Mouse (Mus musculus): Measurements from ENCODE around the gene Hook1. TPM values are rescaled to one million over a fixed set of nuclear protein-coding genes. Genes with fewer than 3 reads are reported as not detected.
"Not testable (repeated sequence)": the region's sequence is repeated elsewhere in the genome, so short reads cannot be mapped to it uniquely, and the experiment has no call there.

The Hook1 gene
- polyA plus RNA-seq, 1 experiment from 2014 or later = 6.5 TPM

- Histone ChIP-seq H3K4me1 (ENCODE audit: control insufficient read depth, insufficient read depth, low read length) (no peaks in the 10 kb centered on the region), H3K4me3 (ENCODE audit: low read length) (no peak overlapping the region), H3K9me3 (replicated peaks; ENCODE audit: control insufficient read depth, low read length) (no peaks in the 10 kb centered on the region), H3K27me3 (ENCODE audit: control insufficient read depth, insufficient read depth, low read length) (no peaks in the 10 kb centered on the region), H3K36me3 (ENCODE audit: control insufficient read depth, insufficient read depth) (no peaks in the 10 kb centered on the region), H3K27ac (ENCODE audit: low read length) (no peak overlapping the region), H3K4me2 (ENCODE audit: low read depth, low read length) (no peak overlapping the region), H3K9ac (ENCODE audit: low read length) (no peak overlapping the region)
- WGBS = 87% methylated on average over 4 of the region's 4 CpGs
- no peak for ATAC-seq (replicated peaks; ENCODE audit: extremely low read depth, insufficient read depth, low FRiP score)
Measured at GRCm38 (mm10) chr4:95934384-95935035, 32.5 kb upstream of the Hook1 start.

DNA sequence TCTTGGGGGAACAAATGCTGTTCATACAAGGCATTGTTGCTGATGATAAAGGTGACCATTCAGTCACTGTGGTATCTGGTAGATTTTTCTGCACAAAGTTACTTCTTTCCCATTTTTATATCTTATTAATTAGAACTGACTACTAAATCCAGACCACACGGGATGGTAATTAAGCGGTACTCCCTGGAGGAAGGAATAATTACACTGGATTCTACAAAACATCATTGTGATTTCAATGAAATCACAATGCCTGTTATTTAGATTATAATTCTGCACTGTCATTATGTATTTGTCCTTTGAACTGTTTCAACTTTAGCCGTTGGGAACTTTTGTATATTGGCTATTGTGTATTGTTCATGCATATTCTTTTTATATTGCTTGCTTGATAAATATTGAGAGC is 28.3 kb upstream of the Hook1 start:
- Histone ChIP-seq H3K36me3 (ENCODE audit: control insufficient read depth, insufficient read depth) (no peaks in the 10 kb centered on the region), H3K27me3 (ENCODE audit: control insufficient read depth, insufficient read depth, low read length) (no peaks in the 10 kb centered on the region), H3K27ac (ENCODE audit: low read length) (no peak overlapping the region), H3K4me2 (ENCODE audit: low read depth, low read length) (no peak overlapping the region), H3K4me1 (ENCODE audit: control insufficient read depth, insufficient read depth, low read length) (no peaks in the 10 kb centered on the region), H3K9me3 (replicated peaks; ENCODE audit: control insufficient read depth, low read length) (no peaks in the 10 kb centered on the region), H3K9ac (ENCODE audit: low read length) (no peak overlapping the region), H3K4me3 (ENCODE audit: low read length) (no peak overlapping the region)
- 80% methylated on average over 3 of the region's 3 CpGs for WGBS
- ATAC-seq (replicated peaks; ENCODE audit: extremely low read depth, insufficient read depth, low FRiP score) = no peak

DNA sequence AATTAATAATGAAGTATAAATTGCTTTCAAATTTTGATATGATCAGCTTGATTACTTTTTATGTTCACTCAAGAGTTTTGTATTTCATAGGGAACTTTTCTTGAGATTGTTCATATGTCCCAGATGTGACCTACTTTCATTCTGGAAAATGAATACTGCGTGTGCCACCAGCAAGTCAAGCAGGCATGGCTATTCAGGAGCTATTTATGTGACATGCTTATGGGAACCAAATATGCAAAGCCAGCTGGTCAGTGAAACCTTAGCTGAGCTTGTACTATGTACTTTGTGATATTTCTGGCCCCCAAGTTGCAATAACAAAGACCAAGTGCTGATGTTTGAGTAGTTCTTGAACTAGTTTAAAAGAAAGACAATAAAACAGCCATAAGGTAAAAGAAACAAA is 19.1 kb upstream of the Hook1 start:
- Histone ChIP-seq H3K9ac (ENCODE audit: low read length) (no peak overlapping the region), H3K36me3 (ENCODE audit: control insufficient read depth, insufficient read depth) (no peaks in the 10 kb centered on the region)

GRCm38 (mm10) chr4:95953328-95953727 is 13.7 kb upstream of the Hook1 start:
- Histone ChIP-seq H3K9ac (ENCODE audit: low read length) (no peak overlapping the region), H3K27ac (ENCODE audit: low read length) (no peak overlapping the region), H3K36me3 (ENCODE audit: control insufficient read depth, insufficient read depth) (no peaks in the 10 kb centered on the region), H3K4me3 (ENCODE audit: low read length) (no peak overlapping the region), H3K4me2 (ENCODE audit: low read depth, low read length) (no peak overlapping the region), H3K27me3 (ENCODE audit: control insufficient read depth, insufficient read depth, low read length) (no peaks in the 10 kb centered on the region), H3K4me1 (ENCODE audit: control insufficient read depth, insufficient read depth, low read length) (no peaks in the 10 kb centered on the region), H3K9me3 (replicated peaks; ENCODE audit: control insufficient read depth, low read length) (no peaks in the 10 kb centered on the region)
- no peak for ATAC-seq (replicated peaks; ENCODE audit: extremely low read depth, insufficient read depth, low FRiP score)

More for the DNA sequence above, 19.1 kb upstream of the Hook1 start:
- Histone ChIP-seq H3K4me3 (ENCODE audit: low read length) (no peak overlapping the region), H3K4me1 (ENCODE audit: control insufficient read depth, insufficient read depth, low read length) (no peaks in the 10 kb centered on the region), H3K4me2 (ENCODE audit: low read depth, low read length) (no peak overlapping the region), H3K9me3 (replicated peaks; ENCODE audit: control insufficient read depth, low read length) (0 out of 2 replicates have a peak, but pooled peaks cover 3% of the 10 kb centered on the region), H3K27me3 (ENCODE audit: control insufficient read depth, insufficient read depth, low read length) (no peaks in the 10 kb centered on the region), H3K27ac (ENCODE audit: low read length) (no peak overlapping the region)
- 46% methylated on average over 1 of the region's 1 CpGs for WGBS
- ATAC-seq (replicated peaks; ENCODE audit: extremely low read depth, insufficient read depth, low FRiP score) = no peak

GRCm38 (mm10) chr4:95982221-95982620 is 15.2 kb downstream of the Hook1 start:
- 86% methylated on average over 17 of the region's 17 CpGs for WGBS
- H3K36me3 ChIP-seq (ENCODE audit: control insufficient read depth, insufficient read depth); ATAC-seq (replicated peaks; ENCODE audit: extremely low read depth, insufficient read depth, low FRiP score); H3K4me2 ChIP-seq (ENCODE audit: low read depth, low read length); H3K4me3 ChIP-seq (ENCODE audit: low read length); H3K9ac ChIP-seq (ENCODE audit: low read length); H3K9me3 ChIP-seq (replicated peaks; ENCODE audit: control insufficient read depth, low read length); H3K4me1 ChIP-seq (ENCODE audit: control insufficient read depth, insufficient read depth, low read length); H3K27me3 ChIP-seq (ENCODE audit: control insufficient read depth, insufficient read depth, low read length); H3K27ac ChIP-seq (ENCODE audit: low read length): not testable (repeated sequence)

DNA sequence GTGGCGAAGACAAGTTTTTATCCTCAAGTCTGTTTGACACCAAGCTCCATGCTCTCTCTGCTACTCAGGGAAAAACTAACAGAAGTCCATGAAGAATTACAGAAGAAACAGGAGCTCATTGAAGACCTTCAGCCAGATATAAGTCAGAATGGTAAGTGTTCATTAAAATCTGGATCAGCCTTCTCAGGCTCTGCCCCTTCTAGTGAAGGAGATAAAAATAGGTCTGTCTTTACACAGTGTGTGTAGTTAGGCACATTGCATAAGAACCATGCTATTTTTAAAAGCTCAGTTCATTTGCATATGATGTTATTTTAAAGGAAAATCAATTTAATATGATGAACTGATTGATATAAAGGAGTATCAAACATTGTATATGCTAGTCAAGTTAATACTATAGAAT is 49.8 kb downstream of the Hook1 start:
- no peak overlapping the region for H3K9ac ChIP-seq (ENCODE audit: low read length)
- no peak overlapping the region for H3K4me3 ChIP-seq (ENCODE audit: low read length)
- H3K4me2 ChIP-seq (ENCODE audit: low read depth, low read length) = no peak overlapping the region
- ATAC-seq (replicated peaks; ENCODE audit: extremely low read depth, insufficient read depth, low FRiP score) = no peak
- WGBS = 97% methylated on average over 1 of the region's 1 CpGs
- peaks cover 3% of the 10 kb centered on the region; the same call in 1 of the 2 replicates for H3K36me3 ChIP-seq (ENCODE audit: control insufficient read depth, insufficient read depth)
- no peaks in the 10 kb centered on the region for H3K9me3 ChIP-seq (replicated peaks; ENCODE audit: control insufficient read depth, low read length)
- no peak overlapping the region for H3K27ac ChIP-seq (ENCODE audit: low read length)
- no peaks in the 10 kb centered on the region for H3K4me1 ChIP-seq (ENCODE audit: control insufficient read depth, insufficient read depth, low read length)
- H3K27me3 ChIP-seq (ENCODE audit: control insufficient read depth, insufficient read depth, low read length) = no peaks in the 10 kb centered on the region

GRCm38 (mm10) chr4:96022803-96023202 is 55.8 kb downstream of the Hook1 start:
- H3K27ac ChIP-seq (ENCODE audit: low read length) = no peak overlapping the region
- no peak overlapping the region for H3K4me3 ChIP-seq (ENCODE audit: low read length)
- no peaks in the 10 kb centered on the region; the same call in 1 of the 2 replicates for H3K36me3 ChIP-seq (ENCODE audit: control insufficient read depth, insufficient read depth)
- no peaks in the 10 kb centered on the region for H3K9me3 ChIP-seq (replicated peaks; ENCODE audit: control insufficient read depth, low read length)
- no peaks in the 10 kb centered on the region for H3K4me1 ChIP-seq (ENCODE audit: control insufficient read depth, insufficient read depth, low read length)
- H3K27me3 ChIP-seq (ENCODE audit: control insufficient read depth, insufficient read depth, low read length) = no peaks in the 10 kb centered on the region
- ATAC-seq (replicated peaks; ENCODE audit: extremely low read depth, insufficient read depth, low FRiP score) = no peak
- no peak overlapping the region for H3K9ac ChIP-seq (ENCODE audit: low read length)
- H3K4me2 ChIP-seq (ENCODE audit: low read depth, low read length) = no peak overlapping the region

GRCm38 (mm10) chr4:96028412-96028811 is 61.4 kb downstream of the Hook1 start:
- Histone ChIP-seq H3K27me3 (ENCODE audit: control insufficient read depth, insufficient read depth, low read length) (no peaks in the 10 kb centered on the region), H3K27ac (ENCODE audit: low read length) (no peak overlapping the region), H3K9ac (ENCODE audit: low read length) (no peak overlapping the region), H3K4me2 (ENCODE audit: low read depth, low read length) (no peak overlapping the region), H3K36me3 (ENCODE audit: control insufficient read depth, insufficient read depth) (no peaks in the 10 kb centered on the region), H3K4me3 (ENCODE audit: low read length) (no peak overlapping the region), H3K9me3 (replicated peaks; ENCODE audit: control insufficient read depth, low read length) (no peaks in the 10 kb centered on the region), H3K4me1 (ENCODE audit: control insufficient read depth, insufficient read depth, low read length) (no peaks in the 10 kb centered on the region)
- no peak for ATAC-seq (replicated peaks; ENCODE audit: extremely low read depth, insufficient read depth, low FRiP score)
- 90% methylated on average over 1 of the region's 1 CpGs for WGBS

DNA sequence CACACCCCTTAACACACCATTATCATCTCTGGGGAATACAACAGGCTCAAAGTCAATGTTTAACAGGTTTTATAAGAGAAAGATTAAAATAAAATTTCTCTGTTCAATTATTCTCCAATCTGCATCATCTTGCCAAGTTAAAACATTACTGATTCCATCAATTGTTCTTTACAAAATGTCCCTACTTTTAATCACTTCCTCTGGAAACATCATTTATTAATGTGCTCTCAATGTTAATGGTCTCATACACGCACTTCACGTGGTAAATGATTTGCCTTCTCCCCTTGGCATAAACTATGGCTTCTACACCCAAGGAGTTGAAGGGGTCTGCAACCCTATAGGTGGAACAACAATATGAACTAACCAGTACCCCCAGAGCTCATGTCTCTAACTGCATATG is 93.1 kb downstream of the Hook1 start:
- Histone ChIP-seq H3K4me1 (ENCODE audit: control insufficient read depth, insufficient read depth, low read length) (no peaks in the 10 kb centered on the region), H3K9me3 (replicated peaks; ENCODE audit: control insufficient read depth, low read length) (no peaks in the 10 kb centered on the region), H3K4me2 (ENCODE audit: low read depth, low read length) (no peak overlapping the region), H3K4me3 (ENCODE audit: low read length) (no peak overlapping the region), H3K27ac (ENCODE audit: low read length) (no peak overlapping the region), H3K36me3 (ENCODE audit: control insufficient read depth, insufficient read depth) (no peaks in the 10 kb centered on the region), H3K9ac (ENCODE audit: low read length) (no peak overlapping the region), H3K27me3 (ENCODE audit: control insufficient read depth, insufficient read depth, low read length) (no peaks in the 10 kb centered on the region)
- WGBS = 87% methylated on average over 2 of the region's 2 CpGs
- ATAC-seq (replicated peaks; ENCODE audit: extremely low read depth, insufficient read depth, low FRiP score) = no peak

Measured in heart, embryonic 16.5 days (tissue).